Mouse (Mus musculus) MEL (cell line): ENCODE data around the gene Gm49383.

ENCODE experiments used
- CTCF ChIP-seq, 3 experiments: IDR thresholded peaks in 2 of 3; conservative IDR thresholded peaks in 1 of 3; 2 replicates each; pipeline ENCODE4 v1.5.1; 2011 to 2012; ENCODE audit warnings: low read length in 3 of 3, low read depth in 2 of 3, mild to moderate bottlenecking in 2 of 3, improper control_type of control experiment in 1 of 3, inconsistent platforms in 1 of 3, mixed read lengths in 1 of 3, moderate library complexity in 1 of 3; ENCODE audit not compliant: control insufficient read depth in 1 of 3, insufficient read depth in 1 of 3, poor library complexity in 1 of 3, severe bottlenecking in 1 of 3
- E2F4 ChIP-seq: IDR thresholded peaks from 2 replicates; pipeline ENCODE4 v1.6.1; 2011; ENCODE audit warnings: low read depth, low read length, improper control_type of control experiment, borderline replicate concordance
- EP300 ChIP-seq, 2 experiments: IDR thresholded peaks; 2 replicates each; pipeline ENCODE4 v1.6.1; 2011; ENCODE audit warnings: improper control_type of control experiment in 2 of 2, low read length in 2 of 2, low read depth in 1 of 2, mild to moderate bottlenecking in 1 of 2
- NELFE ChIP-seq: IDR thresholded peaks from 2 replicates; pipeline ENCODE4 v1.6.1; 2011; ENCODE audit warnings: low read depth, low read length, improper control_type of control experiment
- POLR2AphosphoS2 ChIP-seq: IDR thresholded peaks from 2 replicates; pipeline ENCODE4 v1.6.1; 2011; ENCODE audit warnings: low read length, improper control_type of control experiment
- RAD21 ChIP-seq: IDR thresholded peaks from 2 replicates; pipeline ENCODE4 v1.6.1; 2011; ENCODE audit warnings: mild to moderate bottlenecking, low read depth, low read length, improper control_type of control experiment
- TAL1 ChIP-seq: IDR thresholded peaks from 2 replicates; pipeline ENCODE4 v1.6.1; 2012; ENCODE audit warnings: mild to moderate bottlenecking, inconsistent platforms, low read length, moderate library complexity, mixed read lengths
- TBP ChIP-seq: IDR thresholded peaks from 2 replicates; pipeline ENCODE4 v1.8.0; 2011; ENCODE audit warnings: low read depth, low read length, improper control_type of control experiment
- ZMIZ1 ChIP-seq: IDR thresholded peaks from 2 replicates; pipeline ENCODE4 v1.6.1; 2012; ENCODE audit warnings: low read depth, mild to moderate bottlenecking, inconsistent platforms, low read length, improper control_type of control experiment, moderate library complexity

DNA sequence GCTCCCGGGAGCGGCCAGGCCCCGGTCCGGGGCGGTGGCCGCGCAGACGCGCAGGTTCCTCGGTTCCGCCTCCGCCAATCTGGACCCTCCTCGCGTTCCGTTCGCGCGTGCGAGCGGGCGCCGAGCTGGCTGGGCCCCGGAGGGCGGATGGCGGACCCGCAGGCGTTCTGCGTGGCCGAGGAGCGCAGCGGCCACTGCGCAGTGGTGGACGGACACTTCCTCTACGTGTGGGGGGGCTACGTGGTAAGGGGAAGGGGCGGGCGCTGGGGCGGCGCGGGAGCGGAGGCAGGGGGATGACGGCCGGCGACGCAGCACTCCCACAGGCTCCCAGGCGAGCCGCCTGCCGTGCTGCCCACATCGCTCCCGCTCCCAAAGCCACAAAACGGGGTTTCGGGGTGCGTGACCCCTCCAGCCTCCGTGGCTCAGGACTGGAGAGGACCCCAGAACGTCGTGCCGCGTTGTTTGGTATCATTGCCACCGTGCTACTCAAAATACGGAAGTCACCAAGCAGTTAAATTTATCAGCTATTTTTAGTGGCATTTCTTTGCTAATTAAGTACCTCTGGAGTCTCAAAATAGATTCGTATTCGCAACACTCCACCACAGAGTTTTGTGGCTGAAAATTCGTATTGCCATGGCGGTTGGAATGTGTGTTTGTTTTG is 45.0 kb upstream of the Gm49383 start:
- TF ChIP-seq CTCF (IDR thresholded peaks at IDR 0.05 in 2 of 3, conservative IDR thresholded peaks at IDR 0.05 in 1 of 3; ENCODE audit: control insufficient read depth in 1 of 3, insufficient read depth in 1 of 3, low read depth in 2 of 3, low read length in 3 of 3, poor library complexity in 1 of 3, severe bottlenecking in 1 of 3) (no peak), POLR2AphosphoS2 (no peak), E2F4 (no peak), TBP (no peak), ZMIZ1 (no peak), NELFE (no peak), RAD21 (no peak), EP300 (IDR thresholded peaks at IDR 0.05; ENCODE audit: low read depth in 1 of 2, low read length in 2 of 2) (no peak), TAL1 (no peak)
